Mouse (Mus musculus) heart, embryonic 14.5 days (tissue): ENCODE measurements around the gene Filip1l. TPM values are rescaled to one million over a fixed set of nuclear protein-coding genes. Genes with fewer than 3 reads are reported as not detected.

ENCODE experiments used
- ATAC-seq: fragments of 200-750 bp; cut with Nextera tagmentation; 2 replicates; pipeline ENCODE4 v1.8.0; 2017; ENCODE audit warnings: low read depth, moderate TSS enrichment; ENCODE audit not compliant: insufficient number of reproducible peaks, insufficient read depth, low FRiP score
- H3K27ac ChIP-seq, 2 experiments: fragments of 200-500 bp in 1 of 2; fragments of 300-500 bp in 1 of 2; sonication (generic) in 1 of 2; replicated peaks in 1 of 2; 2 replicates each; pipeline ENCODE4 v1.5.1; 2012 to 2014; ENCODE audit warnings: low read depth in 2 of 2, low read length in 2 of 2, control low read depth in 1 of 2, mild to moderate bottlenecking in 1 of 2, mixed read lengths in 1 of 2; ENCODE audit not compliant: control insufficient read depth in 1 of 2, insufficient read depth in 1 of 2
- H3K27me3 ChIP-seq: fragments of 300-500 bp; sonication (generic); 2 replicates; pipeline ENCODE4 v1.6.1; 2014; ENCODE audit warnings: mild to moderate bottlenecking, low read length, control low read depth; ENCODE audit not compliant: control insufficient read depth, insufficient read depth
- H3K36me3 ChIP-seq: fragments of 300-500 bp; sonication (generic); 2 replicates; pipeline ENCODE4 v1.6.1; 2014; ENCODE audit warnings: mild to moderate bottlenecking, control low read depth, low read length, mixed read lengths; ENCODE audit not compliant: control insufficient read depth, insufficient read depth
- H3K4me1 ChIP-seq, 2 experiments: fragments of 200-500 bp in 1 of 2; fragments of 300-500 bp in 1 of 2; sonication (generic) in 1 of 2; 2 replicates each; pipeline ENCODE4 v1.6.1; 2012 to 2014; ENCODE audit warnings: low read length in 2 of 2, control low read depth in 1 of 2, mixed read lengths in 1 of 2; ENCODE audit not compliant: control insufficient read depth in 2 of 2, insufficient read depth in 2 of 2
- H3K4me2 ChIP-seq: fragments of 300-500 bp; sonication (generic); 2 replicates; pipeline ENCODE4 v1.6.1; 2014; ENCODE audit warnings: mild to moderate bottlenecking, low read length
- H3K4me3 ChIP-seq, 2 experiments: fragments of 200-500 bp in 1 of 2; fragments of 300-500 bp in 1 of 2; sonication (generic) in 1 of 2; 2 replicates each; pipeline ENCODE4 v1.5.1; 2012 to 2014; ENCODE audit warnings: low read length in 2 of 2, mild to moderate bottlenecking in 2 of 2, control low read depth in 1 of 2, low read depth in 1 of 2, moderate library complexity in 1 of 2; ENCODE audit not compliant: control insufficient read depth in 1 of 2, insufficient read depth in 1 of 2
- H3K9ac ChIP-seq: fragments of 300-500 bp; sonication (generic); 2 replicates; pipeline ENCODE4 v1.6.1; 2014; ENCODE audit warnings: mild to moderate bottlenecking, low read length
- H3K9me3 ChIP-seq: fragments of 300-500 bp; sonication (generic); 2 replicates; pipeline ENCODE4 v1.6.1; 2016; ENCODE audit warnings: low read length, control low read depth; ENCODE audit not compliant: control insufficient read depth
- WGBS: fragments of 180-500 bp; shearing (Covaris S2); extraction: QIAGEN DNeasy Blood & Tissue Kit; methylation state at CpG from one replicate; pipeline ENCODE4 v1.1.7; 2014; 5-methylcytosine and 5-hydroxymethylcytosine counted together
- polyA plus RNA-seq: library from polyadenylated mRNA; unstranded; fragments of >200 nt; fragmentation: Nextera tagmentation; extraction: Ambion mirVana; gene quantifications from 2 replicates; pipeline ENCODE4 v1.2.1, GENCODE M21; 2014

Gene Filip1l
- polyA plus RNA-seq, 1 experiment from 2014 or later, result 27.7 TPM

DNA sequence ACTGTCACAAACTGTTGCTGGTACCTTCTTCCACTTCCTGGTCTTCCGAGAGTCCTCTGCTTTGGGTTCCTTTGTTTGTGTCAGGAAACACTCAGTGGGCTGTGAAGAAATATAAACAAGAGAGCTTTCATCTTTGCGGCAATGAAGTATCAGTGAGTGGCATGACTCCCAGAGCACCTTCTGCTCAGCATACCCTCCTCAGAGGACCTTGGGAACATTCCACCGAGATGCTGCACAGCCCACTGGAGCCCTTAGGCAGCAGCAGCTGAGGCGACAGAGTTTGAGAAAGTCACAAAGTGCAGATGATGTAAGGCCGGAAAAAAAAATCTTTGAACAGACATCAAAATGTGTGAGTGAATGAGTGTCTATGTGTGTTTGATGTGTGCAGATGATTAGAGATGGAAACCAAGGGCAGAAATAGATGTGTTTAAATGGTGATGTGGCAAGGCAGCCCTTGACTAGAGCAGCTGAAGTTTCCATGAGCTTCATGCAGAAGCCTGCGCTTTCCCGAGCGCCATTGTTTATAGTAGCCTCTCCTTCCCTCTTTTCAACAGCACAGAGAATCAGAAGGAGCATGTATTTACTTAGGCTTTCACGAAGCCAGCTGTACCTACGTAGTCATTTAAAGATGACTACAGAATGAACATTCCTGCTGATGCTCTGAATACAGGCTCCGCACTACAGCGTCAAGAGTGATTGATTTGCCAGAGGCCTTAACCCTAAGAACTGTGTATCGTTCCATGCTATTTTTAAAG lies 34.8 kb upstream of the Filip1l start:
- 65% methylated on average over 13 of the region's 13 CpGs for whole genome bisulfite sequencing
- Histone ChIP-seq H3K27me3 (no peaks in the 10 kb centered on the region), H3K27ac (no peak overlapping the region), H3K4me1 (peaks cover 0 to 2% of the 10 kb centered on the region in 2 experiments; a peak in 1 of 4 replicates), H3K9me3 (no peaks in the 10 kb centered on the region), H3K4me2 (no peak overlapping the region), H3K4me3 (no peak overlapping the region), H3K36me3 (no peaks in the 10 kb centered on the region), H3K9ac (no peak overlapping the region)
- ATAC-seq, result no peak

DNA sequence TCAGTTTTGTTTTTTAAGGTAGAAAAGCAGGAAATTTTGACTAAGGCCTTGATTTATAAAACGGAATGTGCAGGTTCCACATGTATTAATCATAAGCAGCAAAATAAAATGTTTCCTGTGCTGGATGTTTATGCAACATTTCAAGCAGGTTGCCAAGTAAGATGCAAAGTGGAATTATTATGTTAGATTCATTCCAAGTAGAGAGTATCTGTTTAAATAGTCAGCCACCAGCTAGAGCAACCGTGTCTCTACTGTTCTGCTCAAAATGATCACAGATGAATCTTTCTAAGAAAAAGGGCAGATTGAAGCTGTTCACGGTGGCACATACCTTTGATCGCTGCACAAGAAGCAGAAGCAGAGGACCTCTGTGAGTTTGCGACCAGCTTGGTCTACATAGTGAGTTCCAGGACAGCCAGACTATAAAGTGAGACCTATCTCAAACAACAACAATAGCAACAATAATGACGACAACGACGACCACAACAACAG lies 34.2 kb upstream of the Filip1l start:
- Histone ChIP-seq H3K36me3 (no peaks in the 10 kb centered on the region), H3K4me2 (no peak overlapping the region), H3K9ac (no peak overlapping the region), H3K27me3 (no peaks in the 10 kb centered on the region), H3K4me3 (no peak overlapping the region), H3K9me3 (no peaks in the 10 kb centered on the region), H3K27ac (no peak overlapping the region), H3K4me1 (peaks cover 0 to 2% of the 10 kb centered on the region in 2 experiments; a peak in 1 of 4 replicates)
- WGBS, result 81% methylated on average over 8 of the region's 8 CpGs
- no peak for ATAC-seq

DNA sequence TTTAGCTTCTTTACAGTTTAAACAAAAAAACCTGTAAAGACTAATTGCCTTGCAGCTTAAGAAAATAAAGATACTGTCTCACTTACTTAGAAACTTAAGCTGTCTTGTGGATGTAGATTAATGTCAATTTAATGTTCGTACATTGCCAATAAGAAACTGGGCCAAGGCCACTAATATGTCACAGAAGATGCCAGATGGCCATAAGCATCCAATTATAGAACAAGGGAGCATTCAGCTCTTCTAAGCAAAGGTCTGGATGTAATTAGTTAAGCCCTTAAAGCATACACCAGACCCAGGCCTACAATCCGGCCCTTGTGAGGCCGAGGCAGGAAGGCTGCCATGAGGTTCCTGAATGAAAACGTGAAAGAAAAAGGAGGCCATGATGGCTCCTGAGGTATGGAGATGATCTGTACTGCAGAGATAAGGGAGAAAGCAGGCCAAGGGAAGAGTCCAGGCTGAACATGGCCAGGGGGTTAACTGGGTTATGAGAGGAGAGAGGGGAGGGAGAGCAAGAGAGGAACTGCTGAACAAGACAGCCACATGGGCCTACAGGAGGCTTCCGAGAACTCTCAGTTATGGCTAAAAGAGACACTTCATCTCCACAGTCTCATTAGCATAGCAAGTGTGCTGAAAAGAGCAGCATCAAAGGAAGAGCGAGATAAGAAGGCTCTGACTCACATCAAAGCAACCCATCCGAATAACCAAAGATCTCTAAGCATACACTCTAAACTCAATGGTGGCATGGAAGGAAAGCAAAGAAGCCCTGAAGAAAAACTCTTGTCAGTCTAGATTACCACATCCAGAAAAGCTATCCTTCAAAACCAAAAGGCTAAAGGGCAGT lies 33.4 kb upstream of the Filip1l start:
- 57% methylated on average over 7 of the region's 7 CpGs for WGBS
- H3K9ac ChIP-seq, result no peak overlapping the region
- ATAC-seq, result no peak
- H3K9me3 ChIP-seq, result no peaks in the 10 kb centered on the region
- no peak overlapping the region for H3K4me3 ChIP-seq
- no peak overlapping the region for H3K4me2 ChIP-seq
- H3K27me3 ChIP-seq, result no peaks in the 10 kb centered on the region
- peaks cover 0 to 2% of the 10 kb centered on the region in 2 experiments; a peak in 1 of 4 replicates for H3K4me1 ChIP-seq
- H3K36me3 ChIP-seq, result no peaks in the 10 kb centered on the region
- no peak overlapping the region for H3K27ac ChIP-seq

DNA sequence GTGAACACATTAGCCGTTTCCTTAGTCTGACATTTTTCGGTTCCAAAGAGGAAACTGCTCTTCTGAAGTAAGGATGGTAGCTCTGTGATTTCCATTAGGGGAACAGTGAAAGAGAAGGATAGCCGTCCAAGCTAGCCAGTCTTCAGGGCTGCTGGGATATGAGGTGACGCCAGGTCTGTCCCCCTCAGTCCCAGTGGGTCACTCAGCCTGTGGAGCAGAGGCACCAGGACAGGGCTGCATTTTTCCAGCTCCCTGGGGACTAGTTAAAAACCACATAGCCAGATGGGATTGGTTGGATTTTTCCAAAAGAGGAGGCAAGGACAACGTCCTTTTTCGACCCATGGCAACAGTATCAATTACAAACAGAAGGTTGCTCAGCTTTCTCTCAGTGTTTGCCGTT lies 25.9 kb upstream of the Filip1l start:
- H3K9ac ChIP-seq, result no peak overlapping the region
- ATAC-seq, result no peak
- peaks cover 0 to 3% of the 10 kb centered on the region in 2 experiments; a peak in 2 of 4 replicates for H3K4me1 ChIP-seq
- H3K9me3 ChIP-seq, result no peaks in the 10 kb centered on the region
- H3K27me3 ChIP-seq, result no peaks in the 10 kb centered on the region
- 62% methylated on average over 7 of the region's 7 CpGs for WGBS
- no peak overlapping the region for H3K4me2 ChIP-seq
- no peaks in the 10 kb centered on the region for H3K36me3 ChIP-seq
- no peak overlapping the region for H3K4me3 ChIP-seq
- H3K27ac ChIP-seq, result 0 out of 4 replicates have a peak overlapping the region, but pooled peaks of 1 of the 2 experiments have one; percentile 19

DNA sequence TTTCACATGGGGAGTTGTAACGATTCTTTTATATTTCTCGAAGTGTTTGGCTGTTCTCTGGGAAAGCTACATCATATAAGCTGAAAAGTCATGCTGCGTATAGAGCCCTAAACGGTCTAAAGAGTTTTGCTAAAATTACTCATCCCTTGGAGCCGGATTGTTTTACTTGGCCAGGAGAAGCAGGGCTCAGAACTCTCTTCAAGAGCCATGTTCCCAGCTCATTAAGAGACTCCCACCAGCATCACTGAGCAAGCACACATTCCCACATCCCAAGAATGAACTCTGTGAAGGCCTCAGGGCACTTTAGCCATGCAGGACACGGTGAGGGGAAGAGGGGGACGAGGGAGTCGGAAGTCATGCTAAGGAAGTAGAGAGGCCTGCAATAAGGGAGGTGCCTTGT lies 23.9 kb upstream of the Filip1l start:
- no peak for ATAC-seq
- no peaks in the 10 kb centered on the region for H3K27me3 ChIP-seq
- no peak overlapping the region for H3K4me2 ChIP-seq
- no peak overlapping the region for H3K9ac ChIP-seq
- H3K36me3 ChIP-seq, result no peaks in the 10 kb centered on the region
- H3K9me3 ChIP-seq, result no peaks in the 10 kb centered on the region
- peak overlapping the region; percentile 43 to 52; a peak in 2 of 4 replicates for H3K27ac ChIP-seq
- no peak overlapping the region for H3K4me3 ChIP-seq
- H3K4me1 ChIP-seq, result peaks cover 0 to 3% of the 10 kb centered on the region in 2 experiments; a peak in 2 of 4 replicates
- 67% methylated on average over 8 of the region's 8 CpGs for WGBS

DNA sequence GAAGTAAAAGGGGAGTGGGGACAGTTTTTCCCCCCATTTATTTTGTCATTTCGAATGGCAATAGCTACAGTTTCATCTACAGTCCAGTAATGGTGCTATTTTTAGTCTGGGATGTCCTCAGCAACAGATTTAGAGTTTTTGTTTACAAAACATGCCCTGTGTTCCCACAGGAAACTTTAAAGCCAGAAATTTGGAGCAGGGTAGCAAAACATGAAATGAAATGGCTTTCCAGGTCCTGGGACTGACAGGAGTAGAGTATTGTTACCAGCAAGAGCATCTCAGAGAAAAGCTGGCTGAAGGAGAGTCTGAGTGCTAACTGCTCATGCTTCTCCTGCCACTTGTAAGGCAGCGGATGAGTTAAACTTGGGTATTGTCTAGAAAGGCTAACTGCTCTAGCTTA lies 22.8 kb upstream of the Filip1l start:
- no peaks in the 10 kb centered on the region for H3K9me3 ChIP-seq
- H3K27ac ChIP-seq, result no peak overlapping the region
- peaks cover 0 to 3% of the 10 kb centered on the region in 2 experiments; a peak in 2 of 4 replicates for H3K4me1 ChIP-seq
- H3K9ac ChIP-seq, result no peak overlapping the region
- H3K27me3 ChIP-seq, result no peaks in the 10 kb centered on the region
- WGBS, result 74% methylated on average over 2 of the region's 2 CpGs
- ATAC-seq, result no peak
- H3K4me2 ChIP-seq, result no peak overlapping the region
- H3K36me3 ChIP-seq, result no peaks in the 10 kb centered on the region
- no peak overlapping the region for H3K4me3 ChIP-seq

DNA sequence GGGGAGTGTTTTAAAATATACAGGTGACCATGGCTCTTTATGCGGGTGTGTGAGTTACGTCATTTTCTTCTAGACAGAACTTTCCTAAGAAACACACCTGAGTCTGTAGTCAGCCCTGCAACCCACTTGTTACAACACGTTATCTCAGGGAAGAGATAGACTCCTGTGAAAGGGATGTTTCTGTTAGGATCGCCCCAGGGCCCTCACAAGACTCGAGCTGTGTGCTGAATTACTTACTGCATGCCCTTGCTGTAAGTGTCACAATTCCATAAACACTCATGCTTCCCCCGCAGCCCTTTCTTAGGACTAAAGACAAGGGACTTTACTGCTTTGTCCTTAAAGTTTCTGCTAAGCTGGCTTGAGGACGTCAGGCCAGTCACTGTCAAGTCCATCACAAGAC lies 20.6 kb upstream of the Filip1l start:
- Histone ChIP-seq H3K9ac (no peak overlapping the region), H3K27ac (no peak overlapping the region), H3K4me1 (peaks cover 0 to 3% of the 10 kb centered on the region in 2 experiments; a peak in 2 of 4 replicates), H3K4me3 (no peak overlapping the region), H3K9me3 (no peaks in the 10 kb centered on the region), H3K4me2 (no peak overlapping the region), H3K27me3 (no peaks in the 10 kb centered on the region), H3K36me3 (no peaks in the 10 kb centered on the region)
- whole genome bisulfite sequencing, result 70% methylated on average over 7 of the region's 7 CpGs
- ATAC-seq, result no peak
